Mouse (Mus musculus): Measurements from ENCODE around the gene Phgr1. TPM values are rescaled to one million over a fixed set of nuclear protein-coding genes. Genes with fewer than 3 reads are reported as not detected.

The Phgr1 gene
- polyA plus RNA-seq, 1 experiment from 2014 or later: not detected

DNA sequence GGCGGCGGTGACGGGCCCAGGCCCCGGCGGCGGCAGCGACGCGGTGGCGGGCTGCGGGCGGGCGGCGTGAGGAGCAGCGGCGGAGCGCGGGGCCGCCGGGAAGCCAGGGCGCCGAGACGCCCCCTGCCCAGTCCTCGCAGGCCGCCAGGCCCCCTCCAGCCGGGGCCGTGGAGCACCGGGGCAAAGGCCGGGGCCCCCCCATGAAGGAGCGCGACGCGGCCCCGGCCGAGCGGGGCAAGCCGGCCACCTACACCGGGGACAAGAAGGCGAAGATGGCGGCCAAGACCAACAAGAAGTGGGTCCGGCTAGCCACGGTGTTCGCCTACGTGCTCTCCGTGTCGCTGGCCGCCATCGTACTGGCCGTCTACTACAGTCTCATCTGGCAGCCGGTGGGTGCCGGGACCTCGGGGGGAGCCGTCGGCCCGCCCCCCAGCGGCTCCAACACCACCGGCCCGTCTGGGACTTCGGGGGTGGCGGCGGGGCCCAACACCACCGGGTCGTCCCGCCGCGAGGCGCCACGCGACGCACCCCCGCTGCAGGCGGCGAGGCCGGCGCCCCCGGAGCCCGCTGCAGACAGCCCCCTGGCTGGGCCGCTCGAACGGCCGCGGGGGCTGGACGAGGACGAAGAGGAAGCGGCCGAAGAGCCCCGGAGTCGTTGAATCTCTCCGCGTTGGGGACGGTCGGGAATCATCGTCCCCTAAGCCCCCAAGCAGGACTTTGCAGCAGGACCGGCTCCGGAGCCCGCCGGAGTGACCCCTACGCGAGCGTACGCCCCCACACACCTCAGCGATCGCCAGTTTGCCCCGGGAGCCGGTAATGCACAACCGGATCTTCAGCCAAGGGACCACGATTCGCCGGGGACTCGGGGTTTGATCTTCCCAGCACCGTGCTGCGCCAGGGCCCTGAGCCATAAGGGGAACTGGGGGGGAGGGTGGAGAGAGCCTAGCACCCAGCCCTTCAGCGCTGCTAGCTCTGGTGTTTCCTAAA is 26.4 kb upstream of the Phgr1 start:
- peak; percentile 56 for DNase-seq (ENCODE audit: low spot score)
- under 1% methylated on average over 87 of the region's 113 CpGs for WGBS
- Histone ChIP-seq H3K9me3 (ENCODE audit: control insufficient read depth, low read length) (no peaks in the 10 kb centered on the region), H3K27me3 (ENCODE audit: control insufficient read depth, insufficient read depth, low read length) (peaks cover 8% of the 10 kb centered on the region), H3K4me1 (ENCODE audit: control insufficient read depth, insufficient read depth, low read length) (peaks cover 24% of the 10 kb centered on the region), H3K4me2 (ENCODE audit: low read depth) (peak overlapping the region; percentile 97), H3K4me3 (ENCODE audit: low read depth, low read length) (peak overlapping the region; percentile 92), H3K36me3 (ENCODE audit: control insufficient read depth, insufficient read depth, low read length) (no peaks in the 10 kb centered on the region; the same call in 1 of the 2 replicates), H3K9ac (ENCODE audit: low read length) (peak overlapping the region; percentile 90), H3K27ac (ENCODE audit: low read depth, low read length) (peak overlapping the region; percentile 49; the same call in 1 of the 2 replicates)
- peak; percentile 64 for ATAC-seq (ENCODE audit: insufficient read depth, low FRiP score, low TSS enrichment)

DNA sequence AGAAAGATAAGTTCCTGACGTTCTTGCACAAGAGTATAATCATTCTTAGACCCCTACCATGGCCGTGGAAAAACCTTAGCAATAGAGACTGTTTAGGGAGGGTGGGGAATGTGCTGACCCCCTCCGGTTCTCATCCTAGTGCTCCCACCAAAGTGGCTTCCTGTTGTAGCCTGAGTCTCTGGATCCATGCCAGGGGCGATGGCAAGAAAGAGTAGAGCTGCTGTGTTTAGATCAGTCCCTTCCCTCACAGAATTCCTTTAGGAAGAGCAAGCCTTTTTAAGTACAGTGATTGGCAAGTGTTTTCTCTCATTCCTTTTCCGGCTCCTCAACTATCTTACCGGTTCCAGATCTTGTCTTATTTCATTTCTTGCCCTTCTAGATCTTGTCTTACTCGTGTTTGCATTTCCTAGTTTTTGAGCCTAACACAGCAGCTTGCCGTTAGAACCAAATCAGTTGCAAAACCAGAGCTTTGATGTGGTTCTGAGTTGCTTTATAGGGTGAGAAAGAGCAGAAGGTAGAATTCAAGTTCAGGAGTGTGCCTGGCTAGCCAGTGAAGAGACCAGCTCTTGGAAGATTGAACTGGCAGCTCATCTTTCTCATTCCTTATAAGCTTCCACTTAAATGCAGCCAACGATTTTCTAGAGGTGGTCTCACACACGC is 25.1 kb upstream of the Phgr1 start:
- peaks cover 8% of the 10 kb centered on the region for H3K27me3 ChIP-seq (ENCODE audit: control insufficient read depth, insufficient read depth, low read length)
- ATAC-seq (ENCODE audit: insufficient read depth, low FRiP score, low TSS enrichment): no peak
- H3K27ac ChIP-seq (ENCODE audit: low read depth, low read length): no peak overlapping the region
- WGBS: 36% methylated on average over 10 of the region's 10 CpGs
- H3K9me3 ChIP-seq (ENCODE audit: control insufficient read depth, low read length): no peaks in the 10 kb centered on the region
- H3K9ac ChIP-seq (ENCODE audit: low read length): no peak overlapping the region
- DNase-seq (ENCODE audit: low spot score): no peak
- peak overlapping the region; percentile 92 for H3K4me3 ChIP-seq (ENCODE audit: low read depth, low read length)
- peak overlapping the region; percentile 97 for H3K4me2 ChIP-seq (ENCODE audit: low read depth)
- no peaks in the 10 kb centered on the region; the same call in 1 of the 2 replicates for H3K36me3 ChIP-seq (ENCODE audit: control insufficient read depth, insufficient read depth, low read length)
- H3K4me1 ChIP-seq (ENCODE audit: control insufficient read depth, insufficient read depth, low read length): peaks cover 24% of the 10 kb centered on the region

DNA sequence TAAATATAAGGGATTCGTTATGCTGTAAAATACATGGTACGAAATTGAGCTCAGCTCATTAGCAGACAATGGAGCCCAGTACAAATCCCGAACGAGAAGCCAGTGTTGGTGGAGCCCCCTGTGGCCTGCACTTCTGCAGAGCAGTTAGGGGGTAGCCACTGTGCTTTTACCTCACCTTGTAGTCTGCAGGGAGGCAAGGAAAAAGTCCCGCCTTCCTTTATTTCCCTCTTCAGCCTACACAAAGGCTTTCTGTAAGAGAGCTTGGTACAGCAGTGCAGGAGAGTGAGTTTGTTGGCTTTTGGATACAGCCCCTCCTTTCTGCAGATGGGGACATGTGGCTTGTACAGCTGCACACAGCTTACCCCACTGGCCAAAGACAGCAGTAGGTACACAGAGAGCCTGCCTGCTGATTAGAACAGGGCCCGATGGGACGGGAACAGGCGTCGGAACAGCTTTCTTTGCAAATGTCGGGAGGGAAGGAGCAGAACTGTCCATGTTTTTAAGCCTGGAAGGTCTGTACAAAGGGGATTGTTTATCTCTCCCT is 23.2 kb upstream of the Phgr1 start:
- Histone ChIP-seq H3K36me3 (ENCODE audit: control insufficient read depth, insufficient read depth, low read length) (no peaks in the 10 kb centered on the region; the same call in 1 of the 2 replicates), H3K27ac (ENCODE audit: low read depth, low read length) (no peak overlapping the region), H3K4me1 (ENCODE audit: control insufficient read depth, insufficient read depth, low read length) (peaks cover 24% of the 10 kb centered on the region), H3K27me3 (ENCODE audit: control insufficient read depth, insufficient read depth, low read length) (peaks cover 4% of the 10 kb centered on the region), H3K4me2 (ENCODE audit: low read depth) (no peak overlapping the region), H3K4me3 (ENCODE audit: low read depth, low read length) (no peak overlapping the region), H3K9ac (ENCODE audit: low read length) (no peak overlapping the region), H3K9me3 (ENCODE audit: control insufficient read depth, low read length) (no peaks in the 10 kb centered on the region)
- ATAC-seq (ENCODE audit: insufficient read depth, low FRiP score, low TSS enrichment) (no peak), DNase-seq (ENCODE audit: low spot score) (no peak)
- WGBS: 25% methylated on average over 10 of the region's 10 CpGs

DNA sequence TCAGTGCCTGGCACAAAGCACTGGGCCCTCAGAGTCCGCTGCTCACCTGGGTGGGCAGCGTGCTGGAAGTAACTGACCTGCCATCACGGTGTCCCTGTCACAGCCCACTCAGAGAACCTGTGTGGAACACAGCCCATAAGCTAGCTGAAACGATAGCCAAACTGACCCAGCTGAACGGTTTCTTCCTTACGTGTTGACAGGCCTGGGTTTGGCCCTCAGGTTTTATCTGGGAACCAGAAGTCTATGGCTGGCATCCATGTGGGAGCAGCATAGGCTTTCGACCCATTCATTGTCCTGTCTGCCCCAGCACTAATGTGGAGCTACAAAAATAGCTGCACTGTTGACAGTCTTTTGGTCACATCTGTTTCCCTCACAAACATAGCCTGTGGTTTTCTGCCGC is 22.1 kb upstream of the Phgr1 start:
- H3K27ac ChIP-seq (ENCODE audit: low read depth, low read length): no peak overlapping the region
- H3K4me3 ChIP-seq (ENCODE audit: low read depth, low read length): no peak overlapping the region
- WGBS: 82% methylated on average over 8 of the region's 8 CpGs
- H3K36me3 ChIP-seq (ENCODE audit: control insufficient read depth, insufficient read depth, low read length): no peaks in the 10 kb centered on the region; the same call in 1 of the 2 replicates
- H3K4me2 ChIP-seq (ENCODE audit: low read depth): no peak overlapping the region
- ATAC-seq (ENCODE audit: insufficient read depth, low FRiP score, low TSS enrichment) (no peak), DNase-seq (ENCODE audit: low spot score) (no peak)
- H3K9ac ChIP-seq (ENCODE audit: low read length): no peak overlapping the region
- H3K4me1 ChIP-seq (ENCODE audit: control insufficient read depth, insufficient read depth, low read length): peaks cover 16% of the 10 kb centered on the region
- H3K9me3 ChIP-seq (ENCODE audit: control insufficient read depth, low read length): no peaks in the 10 kb centered on the region
- H3K27me3 ChIP-seq (ENCODE audit: control insufficient read depth, insufficient read depth, low read length): no peaks in the 10 kb centered on the region

DNA sequence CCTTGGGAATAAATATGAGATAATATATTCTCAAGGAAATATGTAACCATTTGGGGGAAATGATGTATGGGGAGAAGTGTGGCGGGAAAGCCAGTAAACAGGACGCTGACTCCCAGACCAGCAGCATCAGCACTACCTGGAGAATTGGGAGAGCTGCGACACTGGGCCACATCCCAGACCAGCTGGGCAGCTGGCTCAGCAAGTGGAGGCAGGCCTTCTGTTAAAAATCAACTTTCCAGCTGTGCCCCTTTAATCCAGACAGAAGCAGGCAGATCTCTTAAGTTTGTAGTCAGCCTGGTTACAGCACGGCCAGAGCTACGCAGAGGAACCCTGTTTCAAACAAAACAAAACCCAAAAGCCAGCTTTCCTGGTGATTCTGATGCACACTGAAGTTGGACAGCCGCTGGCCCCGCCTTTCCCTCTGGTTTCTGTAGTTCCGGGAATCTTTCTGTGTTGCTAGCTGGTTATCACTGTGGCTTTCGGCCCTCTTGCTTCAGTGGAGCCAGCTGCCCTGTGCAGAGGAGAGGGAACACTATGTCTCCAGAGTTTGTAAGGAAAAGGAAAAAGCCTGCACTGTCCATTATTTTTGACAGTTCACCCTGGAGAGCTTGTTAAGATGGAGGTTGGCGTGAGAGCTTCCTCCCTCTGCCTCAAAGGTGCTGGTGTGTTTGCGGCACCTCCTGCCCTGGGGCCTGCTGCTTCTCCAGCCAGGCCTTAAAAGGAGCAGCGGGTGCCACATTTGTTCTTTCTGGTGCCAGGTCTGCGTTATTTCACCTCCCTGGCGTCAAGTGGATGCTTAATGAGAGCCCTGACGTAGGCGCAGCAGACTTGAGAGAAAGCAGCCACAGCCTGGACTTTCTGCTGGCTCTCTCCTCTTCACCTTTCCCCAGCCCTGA is 20.4 kb upstream of the Phgr1 start:
- 65% methylated on average over 16 of the region's 16 CpGs for WGBS
- no peak for ATAC-seq (ENCODE audit: insufficient read depth, low FRiP score, low TSS enrichment)
- no peak overlapping the region for H3K9ac ChIP-seq (ENCODE audit: low read length)
- DNase-seq (ENCODE audit: low spot score): no peak
- H3K4me2 ChIP-seq (ENCODE audit: low read depth): no peak overlapping the region
- peaks cover 7% of the 10 kb centered on the region for H3K4me1 ChIP-seq (ENCODE audit: control insufficient read depth, insufficient read depth, low read length)
- no peaks in the 10 kb centered on the region for H3K27me3 ChIP-seq (ENCODE audit: control insufficient read depth, insufficient read depth, low read length)
- H3K4me3 ChIP-seq (ENCODE audit: low read depth, low read length): no peak overlapping the region
- no peaks in the 10 kb centered on the region; the same call in 1 of the 2 replicates for H3K36me3 ChIP-seq (ENCODE audit: control insufficient read depth, insufficient read depth, low read length)
- no peak overlapping the region for H3K27ac ChIP-seq (ENCODE audit: low read depth, low read length)
- H3K9me3 ChIP-seq (ENCODE audit: control insufficient read depth, low read length): no peaks in the 10 kb centered on the region

DNA sequence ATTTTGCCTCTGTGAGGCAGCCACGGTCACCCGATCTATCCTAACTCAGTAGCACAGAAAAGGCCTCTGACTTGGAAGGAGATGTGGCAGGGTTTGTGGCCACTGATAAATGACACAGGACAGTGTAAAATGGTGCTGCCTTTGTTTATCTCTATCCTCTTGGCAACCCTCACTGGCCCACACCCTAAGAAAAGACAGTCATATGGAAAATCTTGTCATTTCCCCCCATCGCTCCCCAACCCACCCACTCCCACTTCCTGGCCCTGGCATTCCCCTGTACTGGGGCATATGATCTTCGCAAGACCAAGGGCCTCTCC is 19.8 kb upstream of the Phgr1 start:
- Histone ChIP-seq H3K9me3 (ENCODE audit: control insufficient read depth, low read length) (no peaks in the 10 kb centered on the region), H3K36me3 (ENCODE audit: control insufficient read depth, insufficient read depth, low read length) (no peaks in the 10 kb centered on the region; the same call in 1 of the 2 replicates), H3K4me2 (ENCODE audit: low read depth) (no peak overlapping the region), H3K27ac (ENCODE audit: low read depth, low read length) (no peak overlapping the region), H3K4me1 (ENCODE audit: control insufficient read depth, insufficient read depth, low read length) (peaks cover 2% of the 10 kb centered on the region; the same call in 1 of the 2 replicates), H3K27me3 (ENCODE audit: control insufficient read depth, insufficient read depth, low read length) (no peaks in the 10 kb centered on the region), H3K9ac (ENCODE audit: low read length) (no peak overlapping the region), H3K4me3 (ENCODE audit: low read depth, low read length) (no peak overlapping the region)
- DNase-seq (ENCODE audit: low spot score): no peak
- WGBS: 80% methylated on average over 4 of the region's 4 CpGs
- no peak for ATAC-seq (ENCODE audit: insufficient read depth, low FRiP score, low TSS enrichment)

DNA sequence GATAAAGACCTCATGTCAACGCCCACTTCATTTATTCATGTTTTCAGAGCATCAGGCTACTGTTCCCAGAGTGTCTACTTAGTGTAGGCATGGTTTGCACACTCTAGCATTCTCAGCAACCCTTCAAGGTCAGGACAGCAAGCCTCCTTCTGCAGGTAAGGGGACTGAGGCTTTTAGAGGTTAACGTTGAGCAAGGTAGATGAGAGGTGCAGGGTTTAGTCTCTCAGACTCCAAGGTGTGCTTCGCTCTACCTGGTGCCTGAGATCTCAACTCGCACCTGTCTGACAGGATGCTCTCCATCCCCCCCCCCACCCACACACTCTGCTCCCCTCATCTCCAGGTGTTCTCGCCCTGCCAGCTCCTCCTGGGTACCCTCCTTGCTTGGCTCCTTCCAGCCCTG is 18.4 kb upstream of the Phgr1 start:
- Histone ChIP-seq H3K27me3 (ENCODE audit: control insufficient read depth, insufficient read depth, low read length) (no peaks in the 10 kb centered on the region), H3K9ac (ENCODE audit: low read length) (no peak overlapping the region), H3K4me1 (ENCODE audit: control insufficient read depth, insufficient read depth, low read length) (peaks cover under 1% of the 10 kb centered on the region; the same call in 1 of the 2 replicates), H3K4me2 (ENCODE audit: low read depth) (no peak overlapping the region), H3K36me3 (ENCODE audit: control insufficient read depth, insufficient read depth, low read length) (no peaks in the 10 kb centered on the region; the same call in 1 of the 2 replicates), H3K4me3 (ENCODE audit: low read depth, low read length) (no peak overlapping the region), H3K27ac (ENCODE audit: low read depth, low read length) (no peak overlapping the region), H3K9me3 (ENCODE audit: control insufficient read depth, low read length) (no peaks in the 10 kb centered on the region)
- ATAC-seq (ENCODE audit: insufficient read depth, low FRiP score, low TSS enrichment) (no peak), DNase-seq (ENCODE audit: low spot score) (no peak)
- WGBS: 84% methylated on average over 5 of the region's 5 CpGs

DNA sequence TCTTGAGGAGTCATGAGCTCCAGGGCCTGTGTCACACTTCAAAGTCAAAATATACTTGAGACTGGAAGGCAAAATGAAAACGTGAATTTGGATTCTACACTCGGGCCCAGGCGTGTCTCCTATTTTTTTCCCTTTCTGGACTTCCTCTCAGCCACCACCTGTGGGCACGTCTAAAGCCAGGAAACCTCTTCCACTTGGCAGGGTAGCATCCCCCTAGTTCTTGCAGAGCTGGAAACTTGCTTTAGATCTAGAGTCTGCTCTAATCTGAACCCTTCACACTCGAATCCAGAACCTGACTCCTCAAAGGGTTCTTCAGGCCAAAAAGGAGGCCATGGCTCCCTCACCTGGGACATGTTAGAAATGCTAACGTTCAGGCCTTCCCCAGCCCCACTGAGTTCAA is 17.2 kb upstream of the Phgr1 start:
- 87% methylated on average over 6 of the region's 6 CpGs for WGBS
- no peaks in the 10 kb centered on the region for H3K9me3 ChIP-seq (ENCODE audit: control insufficient read depth, low read length)
- no peak overlapping the region for H3K4me2 ChIP-seq (ENCODE audit: low read depth)
- H3K4me3 ChIP-seq (ENCODE audit: low read depth, low read length): no peak overlapping the region
- DNase-seq (ENCODE audit: low spot score): no peak
- no peak for ATAC-seq (ENCODE audit: insufficient read depth, low FRiP score, low TSS enrichment)
- no peaks in the 10 kb centered on the region for H3K36me3 ChIP-seq (ENCODE audit: control insufficient read depth, insufficient read depth, low read length)
- no peak overlapping the region for H3K27ac ChIP-seq (ENCODE audit: low read depth, low read length)
- 0 out of 2 replicates have a peak, but pooled peaks cover under 1% of the 10 kb centered on the region for H3K27me3 ChIP-seq (ENCODE audit: control insufficient read depth, insufficient read depth, low read length)
- H3K9ac ChIP-seq (ENCODE audit: low read length): no peak overlapping the region
- H3K4me1 ChIP-seq (ENCODE audit: control insufficient read depth, insufficient read depth, low read length): no peaks in the 10 kb centered on the region

Measured in neural tube, embryonic 11.5 days (tissue).